Mouse (Mus musculus): Measurements from ENCODE around the gene Lbhd2. TPM values are rescaled to one million over a fixed set of nuclear protein-coding genes. Genes with fewer than 3 reads are reported as not detected.
A peak's percentile ranks its signal among the peaks of the same experiment; 100 is the strongest.

Gene Lbhd2
- total RNA-seq, 4 experiments from 2014 or later, result 0.61 to 2.3 (median 1.3) TPM; not detected in 1

- no peak for DNase-seq (ENCODE audit: low spot score in 2 of 2)
Measured at GRCm38 (mm10) chr12:111404880-111405279, 1.7 kb upstream of the Lbhd2 start.

DNA sequence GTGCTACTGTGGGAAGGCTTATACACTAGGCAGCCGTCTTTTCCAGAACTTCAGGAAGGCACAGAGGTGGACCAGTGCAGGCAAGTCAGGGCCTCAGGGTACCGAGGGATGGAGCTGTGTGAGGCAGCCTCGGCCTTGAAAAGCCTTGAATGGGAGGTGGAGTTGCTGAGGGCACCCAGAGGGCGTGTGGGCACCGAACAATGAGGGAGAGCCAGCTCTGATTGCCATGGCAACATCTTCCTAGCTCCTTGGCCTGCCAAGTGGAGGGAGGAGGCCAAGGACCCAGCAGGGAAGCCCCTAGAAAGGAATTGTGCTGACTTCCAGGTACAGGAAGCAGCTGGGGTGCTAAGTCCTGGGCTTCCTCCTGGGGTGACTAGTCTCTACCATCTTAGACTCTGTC, 3.0 kb downstream of the Lbhd2 start:
- no peak for DNase-seq (ENCODE audit: low spot score in 2 of 2)

GRCm38 (mm10) chr12:111411631-111412355, 5.2 kb downstream of the Lbhd2 start:
- no peak for DNase-seq (ENCODE audit: low spot score in 2 of 2)

DNA sequence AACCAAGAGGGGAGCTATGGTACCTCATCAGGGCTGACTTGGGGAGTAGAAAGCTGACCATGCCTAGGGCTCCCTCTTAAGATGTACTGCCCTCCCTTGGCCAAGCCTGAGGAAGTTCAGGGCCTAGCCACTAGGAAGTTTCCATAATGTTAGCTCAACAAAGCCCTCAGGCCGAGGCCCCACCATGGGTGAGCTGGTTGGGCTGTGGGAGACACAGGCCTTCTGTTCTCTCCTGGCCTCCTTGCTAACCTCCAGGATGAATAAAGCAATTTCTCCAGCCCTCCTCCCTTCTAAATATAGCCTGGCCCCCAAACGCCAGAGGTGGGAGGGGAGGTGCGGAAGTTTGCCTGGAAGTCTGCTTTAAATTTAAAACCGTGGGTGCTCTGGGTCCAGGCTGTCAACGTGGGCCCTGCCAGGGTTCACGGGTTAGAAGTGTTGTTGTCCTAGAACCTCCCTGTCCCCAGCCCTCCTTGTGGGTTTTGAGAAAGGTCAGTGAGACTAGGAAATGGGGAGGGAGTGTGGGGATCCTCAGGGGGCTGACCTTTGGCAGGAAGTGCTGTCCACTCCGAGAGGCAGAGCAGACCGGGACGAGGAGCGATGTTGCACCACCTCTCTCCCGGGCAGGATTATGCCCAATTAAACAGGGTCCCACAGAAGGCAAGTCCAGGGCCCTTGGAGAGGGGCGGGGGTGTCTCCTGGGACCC, 6.1 kb downstream of the Lbhd2 start:
- DNase-seq (ENCODE audit: low spot score in 2 of 2), result no peak

GRCm38 (mm10) chr12:111413300-111413699, 6.7 kb downstream of the Lbhd2 start:
- DNase-seq (ENCODE audit: low spot score in 2 of 2), result peak; percentile 77 to 90

GRCm38 (mm10) chr12:111416921-111417779, 10.5 kb downstream of the Lbhd2 start, which contains the start of gene Exoc3l4:
Exoc3l4 (plus strand) TSS chr12:111417017.
- DNase-seq (ENCODE audit: low spot score in 2 of 2), result no peak

DNA sequence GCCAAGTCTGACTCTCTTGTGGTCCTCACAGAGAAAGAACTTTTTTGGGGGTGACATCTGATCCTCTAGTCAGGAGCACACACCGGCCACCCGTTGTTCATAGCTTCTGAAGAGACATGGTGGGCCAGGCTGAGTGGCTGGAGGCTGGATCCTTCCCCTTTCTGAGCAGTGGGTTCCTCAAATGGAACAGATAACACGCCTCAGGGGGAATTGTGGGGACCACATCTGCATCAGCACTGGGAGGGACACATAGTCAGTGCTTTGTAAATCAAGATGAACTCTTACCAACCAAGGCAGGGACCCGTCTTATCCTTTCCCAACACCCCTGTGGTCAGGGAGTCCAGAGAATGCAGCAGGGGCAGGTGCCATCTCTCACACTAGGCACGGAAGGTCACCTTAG, 13.3 kb downstream of the Lbhd2 start:
- no peak for DNase-seq (ENCODE audit: low spot score in 2 of 2)

DNA sequence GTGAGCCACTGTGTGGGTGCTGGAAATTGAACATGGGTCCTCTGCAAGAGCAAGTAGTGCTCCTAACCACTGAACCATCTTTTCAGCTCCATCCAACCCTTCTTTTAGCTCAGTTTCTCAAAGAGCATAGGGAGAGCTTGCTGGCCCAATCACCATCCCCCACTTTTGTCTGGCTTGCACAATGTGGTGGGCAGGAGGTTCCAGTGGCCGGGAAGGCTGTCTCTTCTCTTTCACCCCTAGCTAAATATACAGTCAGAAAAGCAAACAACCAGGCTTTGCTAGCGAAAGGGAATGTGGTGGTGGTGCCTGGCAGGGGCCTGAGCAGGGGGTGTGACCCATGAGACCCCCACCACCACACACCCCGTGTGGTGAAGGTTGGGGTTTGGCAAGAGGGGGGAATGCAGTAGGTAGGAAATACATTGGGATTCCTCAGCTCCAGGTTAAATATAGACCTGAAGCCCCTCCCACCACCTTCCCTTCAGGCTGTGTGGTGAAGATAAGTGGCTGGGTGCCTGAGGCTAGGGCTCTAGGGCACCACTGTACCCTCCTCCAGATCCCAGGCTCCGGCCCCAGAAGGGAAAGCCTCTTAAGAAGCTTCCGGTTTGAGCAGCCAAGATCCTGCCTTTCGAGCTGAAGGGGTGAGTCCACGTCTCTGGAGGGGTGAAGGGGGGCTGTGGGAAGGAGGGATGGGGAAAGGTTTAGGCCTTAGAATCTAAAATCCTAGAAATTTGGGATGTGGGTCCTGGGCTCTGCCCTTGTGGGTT, 14.5 kb downstream of the Lbhd2 start:
- DNase-seq (ENCODE audit: low spot score in 2 of 2), result no peak

GRCm38 (mm10) chr12:111422852-111423251, 16.2 kb downstream of the Lbhd2 start:
- DNase-seq (ENCODE audit: low spot score in 2 of 2), result no peak

GRCm38 (mm10) chr12:111423570-111424129, 17.0 kb downstream of the Lbhd2 start:
- DNase-seq (ENCODE audit: low spot score in 2 of 2), result no peak

DNA sequence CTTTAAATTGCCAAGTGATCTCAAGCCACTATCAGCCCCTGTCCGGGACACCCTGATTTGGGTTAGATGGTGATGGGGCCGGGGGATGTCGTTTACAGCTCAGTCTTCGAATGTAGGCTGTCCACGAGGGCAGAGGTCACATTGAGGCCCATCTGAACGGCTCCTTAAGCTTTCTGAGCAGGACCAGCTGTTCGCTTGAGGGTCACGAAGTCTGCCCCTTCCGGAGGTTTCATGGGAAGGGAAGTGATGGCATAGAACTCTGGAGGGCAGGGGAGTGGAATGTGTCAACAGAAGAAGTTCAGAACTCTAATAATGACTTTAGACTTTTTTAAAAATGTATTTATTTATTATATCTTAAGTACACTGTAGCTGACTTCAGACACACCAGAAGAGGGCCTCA, 17.9 kb downstream of the Lbhd2 start:
- no peak for DNase-seq (ENCODE audit: low spot score in 2 of 2)

DNA sequence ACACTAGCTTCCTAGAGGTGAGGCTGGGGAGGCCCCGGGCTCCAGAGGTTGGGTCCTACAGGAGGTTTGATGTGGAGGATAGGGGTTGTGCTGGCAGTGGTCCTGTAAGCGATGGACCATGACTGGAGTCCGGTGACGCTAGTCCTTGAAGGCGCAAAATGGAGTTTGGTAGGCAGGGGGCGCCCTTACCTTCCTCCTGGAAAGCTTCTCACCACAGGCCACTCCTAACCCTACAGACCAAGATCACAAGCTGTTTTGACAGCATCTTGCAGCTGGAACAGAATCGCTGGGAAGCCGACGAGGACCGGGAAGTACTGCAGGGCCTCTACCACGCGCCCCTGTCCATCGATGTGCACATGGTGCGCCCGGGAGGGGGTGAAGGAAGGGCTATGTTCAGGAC, 18.6 kb downstream of the Lbhd2 start:
- DNase-seq (ENCODE audit: low spot score in 2 of 2), result peak; percentile 51 to 84

GRCm38 (mm10) chr12:111425789-111426460, 19.3 kb downstream of the Lbhd2 start:
- DNase-seq (ENCODE audit: low spot score in 2 of 2), result peak; percentile 79 to 93

- no peak for DNase-seq (ENCODE audit: low spot score in 2 of 2)
Measured at GRCm38 (mm10) chr12:111427438-111428113, 21.0 kb downstream of the Lbhd2 start.

- DNase-seq (ENCODE audit: low spot score in 2 of 2), result no peak
Measured at GRCm38 (mm10) chr12:111428364-111428763, 21.8 kb downstream of the Lbhd2 start.

- DNase-seq (ENCODE audit: low spot score in 2 of 2), result no peak
Measured at GRCm38 (mm10) chr12:111428961-111429911, 22.6 kb downstream of the Lbhd2 start.

DNA sequence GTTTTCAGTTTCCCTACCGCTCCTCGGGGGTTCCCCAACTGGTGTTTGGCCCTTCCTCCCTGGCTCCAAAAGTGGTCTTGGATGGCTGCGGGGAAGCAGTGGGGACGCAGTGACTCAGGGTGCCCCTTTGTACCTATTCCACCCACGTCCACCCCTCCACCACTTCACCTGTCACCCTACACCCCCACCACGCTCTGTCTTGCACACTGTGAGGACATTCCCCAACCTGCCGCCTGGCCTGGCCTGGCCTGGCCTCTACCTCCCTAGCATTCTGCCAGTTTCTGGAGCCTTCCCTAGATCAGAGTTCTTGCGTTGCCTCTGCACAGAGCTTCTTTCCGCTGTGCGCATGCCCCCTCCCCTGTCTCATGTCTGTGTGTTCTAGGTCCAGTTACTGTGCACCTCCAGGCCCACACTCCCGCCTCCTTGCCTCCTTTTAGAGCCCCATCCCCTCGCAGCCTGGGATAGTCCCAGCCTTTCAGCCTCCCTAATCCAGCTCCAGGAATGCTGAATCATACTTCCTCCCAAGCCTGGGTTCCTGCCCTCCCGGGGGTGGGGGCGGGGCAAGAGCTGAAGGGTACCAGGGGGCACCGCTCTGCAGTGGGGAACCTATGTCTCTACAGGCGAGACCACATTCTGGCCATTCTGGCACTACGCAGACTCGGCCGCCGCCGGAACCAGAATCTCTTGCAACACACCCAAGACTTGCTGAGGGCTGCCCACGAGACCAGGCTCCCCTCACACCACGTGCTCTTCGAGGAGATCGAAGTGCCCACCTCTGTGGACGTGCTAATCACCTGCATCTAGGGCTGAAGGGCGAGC, 23.6 kb downstream of the Lbhd2 start:
- DNase-seq (ENCODE audit: low spot score in 2 of 2), result no peak
